Mouse (Mus musculus): ENCODE measurements at regions not wholly inside any gene's neighbourhood (a gene's known extent, or its start where the extent isn't known, plus 50 kb on each side); places are given as distances from the start of the nearest gene placed in this dataset.

DNA sequence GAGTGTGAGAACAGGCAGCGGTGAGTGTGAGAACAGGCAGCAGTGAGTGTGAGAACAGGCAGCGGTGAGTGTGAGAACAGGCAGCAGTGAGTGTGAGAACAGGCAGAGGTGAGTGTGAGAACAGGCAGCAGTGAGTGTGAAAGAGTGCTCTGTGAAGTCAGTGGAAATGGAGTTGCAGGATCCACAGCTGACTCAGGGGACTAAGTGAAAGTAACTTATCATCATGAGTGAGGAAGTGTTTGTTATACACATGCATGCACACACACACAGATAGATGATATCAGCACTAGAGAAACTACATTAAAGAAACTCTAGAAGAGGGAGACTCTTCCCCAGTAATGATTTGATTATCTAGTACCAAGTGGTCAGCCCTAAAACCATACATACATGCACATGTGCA, 76.0 kb upstream of the Btg1 start:
- TF ChIP-seq CTCF (IDR thresholded peaks at IDR 0.05; ENCODE audit: low read depth) (no peak), EP300 (optimal IDR thresholded peaks at IDR 0.05) (no peak)

Measured in stomach, postnatal 0 days (tissue).